Mouse (Mus musculus) right cerebral cortex, postnatal 25 days (tissue): ENCODE data around the gene Kcng4.

Experiments used
- DNase-seq: peaks from one replicate; pipeline ENCODE4 v3.0.0; 2022

The Kcng4 gene

GRCm38 (mm10) chr8:119606224-119606623 lies 29.3 kb downstream of the Kcng4 start:
- no peak for DNase-seq

- DNase-seq, result peak; percentile 87
Measured at GRCm38 (mm10) chr8:119604996-119605395, 30.5 kb downstream of the Kcng4 start, which contains the start of gene Taf1c. Taf1c (minus strand) TSS chr8:119605222.

GRCm38 (mm10) chr8:119604398-119604803 lies 31.1 kb downstream of the Kcng4 start:
- no peak for DNase-seq

- no peak for DNase-seq
Measured at GRCm38 (mm10) chr8:119603771-119604170, 31.7 kb downstream of the Kcng4 start.

DNA sequence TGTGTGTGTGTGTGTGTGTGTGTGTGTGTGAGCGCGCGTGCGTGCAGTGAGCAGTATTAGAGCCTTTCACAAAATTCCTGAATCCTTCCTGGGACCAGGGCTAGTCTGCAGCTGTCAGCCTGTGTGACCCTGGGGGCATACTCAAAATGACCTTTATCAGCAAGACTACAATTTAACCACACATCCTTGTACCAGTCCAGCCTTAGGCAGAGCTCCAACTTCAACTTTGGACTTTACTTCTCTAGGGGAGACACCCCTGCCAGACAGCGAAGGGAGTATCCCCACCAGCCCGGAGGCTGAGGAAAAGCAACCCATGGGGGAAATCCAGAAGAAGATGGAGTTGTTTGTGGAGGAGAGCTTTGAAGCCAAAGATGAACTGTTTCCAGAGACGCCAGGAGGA lies 44.0 kb downstream of the Kcng4 start:
- no peak for DNase-seq

DNA sequence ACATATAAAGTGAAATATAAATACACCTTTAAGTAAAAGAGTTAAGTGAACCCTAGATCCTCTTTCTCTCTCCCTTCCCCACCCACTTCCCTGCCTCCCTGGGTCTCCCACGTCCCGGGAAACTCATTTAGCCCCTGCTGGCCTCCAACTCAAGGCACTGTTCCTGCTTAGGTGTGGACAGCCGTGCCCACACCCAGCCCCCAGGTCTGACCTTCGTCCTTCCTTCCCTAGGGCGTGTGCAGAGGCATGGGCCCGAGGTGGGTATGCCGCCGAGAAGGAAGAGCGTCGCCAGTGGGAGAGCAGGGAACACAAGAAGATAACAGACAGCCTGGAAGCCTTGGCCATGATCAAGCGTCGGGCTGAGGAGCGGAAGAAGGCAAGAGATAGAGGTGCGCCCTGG lies 45.1 kb downstream of the Kcng4 start:
- no peak for DNase-seq

- DNase-seq, result no peak
Measured at GRCm38 (mm10) chr8:119588844-119589243, 46.6 kb downstream of the Kcng4 start.

DNA sequence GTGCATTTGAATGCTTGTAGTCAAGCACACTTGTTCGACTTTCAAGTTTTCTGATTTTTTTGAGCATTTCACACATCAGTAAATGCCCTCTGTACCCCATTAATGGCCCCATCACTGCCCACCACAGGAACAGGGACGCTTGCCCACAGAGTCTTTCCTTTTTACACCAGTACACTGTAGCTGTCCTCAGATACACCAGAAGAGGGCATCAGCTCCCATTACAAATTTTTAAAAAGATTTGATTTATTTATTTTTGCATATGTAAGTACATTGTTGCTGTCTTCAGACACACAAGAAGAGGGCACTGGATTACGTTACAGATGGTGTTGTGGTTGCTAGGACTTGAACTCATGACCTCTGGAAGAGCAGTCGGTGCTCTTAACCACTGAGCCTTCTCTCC lies 47.2 kb downstream of the Kcng4 start:
- DNase-seq, result no peak

DNA sequence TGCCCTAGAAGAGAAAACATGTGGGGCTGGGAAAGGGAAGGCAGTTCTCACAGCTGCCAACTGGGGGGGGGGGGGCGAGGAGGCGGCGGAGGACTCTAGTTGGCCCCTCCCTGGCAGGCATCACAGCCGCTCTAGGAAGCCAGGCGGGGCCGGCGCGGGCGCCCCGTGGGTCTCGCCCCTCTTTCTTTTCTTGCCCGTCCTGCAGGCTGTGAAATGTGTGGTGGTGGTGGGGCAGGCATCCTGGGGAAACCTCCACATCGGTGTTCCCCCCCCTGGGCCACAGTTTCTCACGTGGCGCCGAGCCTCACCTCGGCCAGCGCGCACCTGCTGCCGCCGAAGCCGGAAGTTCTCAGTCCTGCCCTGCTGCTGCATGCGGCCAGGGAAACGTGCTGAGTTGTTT lies 49.6 kb downstream of the Kcng4 start:
- DNase-seq, result no peak

DNA sequence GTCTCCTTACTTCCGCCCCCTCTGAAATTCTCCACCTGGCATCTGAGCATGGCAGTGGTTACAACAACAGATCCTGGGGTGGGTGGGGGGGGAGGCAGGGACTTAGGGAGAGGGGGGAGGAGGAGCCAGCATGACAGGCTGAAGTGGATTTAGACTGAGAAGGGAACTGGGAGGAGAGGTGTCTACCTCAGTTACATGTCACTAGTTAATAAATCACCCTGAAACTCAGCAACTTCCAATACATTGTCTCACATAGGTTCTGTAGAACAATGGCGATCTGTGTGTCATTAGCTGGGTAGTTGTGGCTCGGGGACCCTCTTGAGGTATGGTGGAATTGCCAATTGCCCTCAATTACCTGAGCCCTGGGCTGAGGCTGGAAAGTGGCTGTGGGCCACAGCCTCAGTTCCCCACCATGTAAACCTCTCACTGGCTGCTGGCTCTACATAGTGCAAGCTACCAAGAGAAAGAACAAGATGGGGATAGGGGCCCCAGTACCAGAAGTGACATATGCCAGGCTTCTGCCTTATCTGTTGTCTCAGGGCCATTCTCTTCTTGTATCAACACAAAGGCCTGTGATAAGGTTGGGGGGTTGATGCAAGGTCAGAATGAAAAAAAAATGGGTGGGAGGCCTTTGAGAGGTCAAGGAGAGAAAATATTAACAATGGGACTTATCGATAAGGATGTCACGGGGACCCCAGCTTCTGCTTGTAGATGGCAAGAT lies 54.9 kb downstream of the Kcng4 start:
- no peak for DNase-seq

DNA sequence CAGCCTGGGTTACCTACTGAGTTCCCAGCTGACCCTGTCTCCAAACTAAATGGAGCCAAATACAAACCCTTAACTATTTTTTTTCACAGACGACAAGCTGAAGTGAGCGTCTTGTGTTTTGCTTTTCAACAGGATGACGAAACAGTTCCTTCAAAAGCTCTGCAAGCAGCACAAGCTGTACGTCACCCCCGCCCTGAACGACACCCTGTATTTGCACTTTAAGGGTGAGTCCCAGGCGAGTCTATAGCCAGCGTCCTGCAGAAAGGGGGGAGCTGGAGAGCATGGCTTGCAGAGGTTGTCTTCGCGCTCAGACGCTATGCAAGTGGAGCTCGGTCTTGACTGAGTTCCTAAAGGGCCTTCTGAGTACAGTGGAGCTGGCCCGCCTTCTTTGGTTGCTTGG lies 56.4 kb downstream of the Kcng4 start:
- DNase-seq, result no peak

- no peak for DNase-seq
Measured at GRCm38 (mm10) chr8:119575366-119575726, 60.1 kb downstream of the Kcng4 start.

DNA sequence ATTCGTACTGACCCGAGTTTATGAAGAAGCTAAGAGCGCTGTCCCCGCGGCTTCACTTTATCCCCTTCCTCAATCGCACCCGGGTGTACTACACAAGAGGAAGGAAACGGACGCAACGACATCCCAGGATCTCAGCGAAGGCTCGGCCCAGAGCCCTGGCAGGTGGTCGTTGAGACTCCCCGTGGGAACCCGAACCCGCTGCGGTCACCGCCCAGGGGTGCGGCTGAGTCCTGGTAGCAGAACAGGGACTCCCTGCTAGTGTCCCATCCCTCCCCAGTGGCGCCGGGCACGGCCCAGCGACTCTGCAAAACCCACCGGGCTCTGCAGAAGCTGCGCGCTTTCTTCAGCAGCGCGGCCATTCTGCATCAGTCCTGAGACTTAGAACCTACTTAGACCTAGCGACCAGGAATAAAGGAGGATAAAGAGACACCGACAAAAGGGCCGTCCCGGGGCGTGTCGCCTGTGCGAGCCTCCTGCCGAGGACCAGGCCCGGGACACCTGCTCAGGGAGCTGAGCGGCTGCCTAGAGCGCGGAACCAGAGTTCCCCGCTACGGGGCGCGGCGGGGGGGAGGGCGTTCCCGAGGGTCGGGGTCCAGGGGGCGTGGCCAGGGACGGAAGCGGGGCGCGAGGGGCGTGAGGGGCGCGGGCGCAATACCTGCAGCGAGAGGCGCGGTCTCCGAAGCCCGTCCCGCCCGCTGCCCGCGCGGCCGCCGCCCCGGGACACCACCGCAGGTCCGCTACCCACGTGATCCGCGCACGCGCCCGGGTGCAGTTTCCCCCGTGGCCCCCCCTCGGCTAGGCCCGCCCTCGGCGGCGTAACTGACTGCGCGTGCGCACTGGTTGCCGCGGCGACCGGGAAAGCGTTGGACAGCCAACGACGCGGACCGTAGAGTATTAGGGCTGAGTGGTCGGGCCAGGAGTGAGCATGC lies 60.8 kb downstream of the Kcng4 start, which contains the start of the genes Hsdl1 and Dnaaf1:
Gene Hsdl1, minus strand, starts transcription at position 747 of the 929 bp plus-strand sequence.
Gene Dnaaf1, plus strand, starts transcription at position 799 of the 929 bp plus-strand sequence.
- DNase-seq, result peak; percentile 96
